17 mouse cellular contexts compared by ENCODE assay signal in the genomic region with DNA sequence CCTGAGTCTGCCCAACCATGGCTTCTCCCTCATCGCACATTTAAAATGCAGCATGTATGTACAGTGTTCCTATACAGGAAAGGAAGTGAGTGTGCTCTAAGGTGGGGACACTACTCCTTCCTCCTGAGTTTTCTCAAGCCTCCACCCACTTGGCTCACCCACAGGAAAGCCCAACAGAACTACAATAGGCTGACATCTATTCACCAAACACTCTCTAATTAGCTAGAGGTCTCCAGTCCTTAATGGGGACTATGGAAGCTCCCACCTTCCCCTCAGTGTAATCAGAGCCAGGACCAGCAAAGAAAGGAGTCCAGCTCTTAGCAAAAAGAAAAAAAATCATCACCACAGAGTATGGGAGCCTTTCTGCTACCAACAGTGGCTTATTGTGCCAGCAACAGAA. TPM values are rescaled to one million over a fixed set of nuclear protein-coding genes. Genes with fewer than 3 reads are reported as not detected.
DNase-seq lines count a peak whose midpoint lies in the region; ATAC-seq and TF ChIP-seq lines count a peak whose summit lies in the region.
"Had no signal": no experiment of that assay in that cellular context is flagged by ENCODE, and none has a peak within 500 bp of the region (broad histone marks: within the 10 kb centered on the region; RNA-seq: fewer than 3 reads in every experiment).

No protein-coding gene starts in this region.

- H3K27me3 ChIP-seq in heart, embryonic 13.5 days (replicated peaks), result no peaks in the 10 kb centered on the region
- no peaks in the 10 kb centered on the region for H3K27me3 ChIP-seq in lung, embryonic 14.5 days (ENCODE audit: insufficient read depth, low read length)
- no peaks in the 10 kb centered on the region for H3K27me3 ChIP-seq in forebrain, embryonic 14.5 days (replicated peaks; ENCODE audit: control insufficient read depth, insufficient read depth, low read length)
- H3K27me3 ChIP-seq in lung, postnatal 0 days (replicated peaks; ENCODE audit: insufficient read depth, low read length), result no peaks in the 10 kb centered on the region
- H3K27me3 ChIP-seq: embryonic facial prominence, embryonic 12.5 days had no signal

- peak; percentile 80 for TF ChIP-seq EP300 in lung, postnatal 0 days (IDR thresholded peaks at IDR 0.05)

- no peak for ATAC-seq in heart, embryonic 13.5 days (ENCODE audit: extremely low read depth, insufficient number of reproducible peaks, low FRiP score, low TSS enrichment)
- ATAC-seq in lung, embryonic 14.5 days (ENCODE audit: insufficient read depth), result no peak
- ATAC-seq in forebrain, embryonic 14.5 days, result peak; percentile 32; the same call in 1 of the 2 replicates
- peak; percentile 29 for ATAC-seq in lung, postnatal 0 days
- ATAC-seq: CD4-positive, CD25-positive, alpha-beta regulatory T cell, adult 4 months had no signal

- DNase-seq in heart, postnatal 4 days, result no peak
- peak; percentile 26 for DNase-seq in lung, embryonic 14.5 days
- no peak for DNase-seq in lung, postnatal 14 days
- peak; percentile 55 for DNase-seq in forebrain, embryonic 14.5 days (ENCODE audit: low spot score)
- peak; percentile 50 for DNase-seq in lung, postnatal 0 days (ENCODE audit: low spot score)
- DNase-seq in right cerebral cortex, adult 18-20 months, result no peak
- DNase-seq in gastrocnemius, postnatal 36 days, result no peak
- DNase-seq: adrenal gland, adult 2 months; cerebellum, adult 18-20 months; gastrocnemius, postnatal 14 days; kidney, adult 18-20 months; right cerebral cortex, postnatal 25 days; thymus, postnatal 4 days had no signal

- H3K36me3 ChIP-seq in heart, embryonic 13.5 days, result 0 out of 2 replicates have a peak, but pooled peaks cover 4% of the 10 kb centered on the region
- no peaks in the 10 kb centered on the region for H3K36me3 ChIP-seq in lung, embryonic 14.5 days (ENCODE audit: insufficient read depth)
- no peaks in the 10 kb centered on the region for H3K36me3 ChIP-seq in forebrain, embryonic 14.5 days (ENCODE audit: control insufficient read depth, insufficient read depth, low read length)
- H3K36me3 ChIP-seq in lung, postnatal 0 days (ENCODE audit: insufficient read depth, low read length), result no peaks in the 10 kb centered on the region
- H3K36me3 ChIP-seq: embryonic facial prominence, embryonic 12.5 days; hindbrain, embryonic 10.5 days had no signal

- H3K4me2 ChIP-seq in heart, embryonic 13.5 days, result no peak overlapping the region
- H3K4me2 ChIP-seq in lung, embryonic 14.5 days, result no peak overlapping the region
- H3K4me2 ChIP-seq in forebrain, embryonic 14.5 days (ENCODE audit: low read length), result no peak overlapping the region
- H3K4me2 ChIP-seq in lung, postnatal 0 days (replicated peaks; ENCODE audit: low read depth, low read length), result no peak overlapping the region
- H3K4me2 ChIP-seq: embryonic facial prominence, embryonic 12.5 days had no signal

- WGBS in heart, embryonic 13.5 days, result 70% methylated on average over 1 of the region's 1 CpGs
- 50% methylated on average over 1 of the region's 1 CpGs for WGBS in lung, embryonic 14.5 days
- WGBS in forebrain, embryonic 14.5 days, result 27% methylated on average over 1 of the region's 1 CpGs
- 25% methylated on average over 1 of the region's 1 CpGs for WGBS in lung, postnatal 0 days

- H3K4me1 ChIP-seq in heart, embryonic 13.5 days, result peaks cover 76% of the 10 kb centered on the region
- H3K4me1 ChIP-seq in lung, embryonic 14.5 days (ENCODE audit: insufficient read depth), result peaks cover 41% of the 10 kb centered on the region
- 0 out of 2 replicates have a peak, but pooled peaks cover 5% of the 10 kb centered on the region for H3K4me1 ChIP-seq in forebrain, embryonic 14.5 days (ENCODE audit: control insufficient read depth, insufficient read depth, low read length)
- peaks cover 26% of the 10 kb centered on the region for H3K4me1 ChIP-seq in lung, postnatal 0 days (ENCODE audit: insufficient read depth, low read depth, low read length)

- H3K27ac ChIP-seq in heart, embryonic 13.5 days (replicated peaks), result peak overlapping the region; percentile 46
- H3K27ac ChIP-seq in lung, embryonic 14.5 days (ENCODE audit: low read depth), result 0 out of 2 replicates have a peak overlapping the region, but pooled peaks have one; percentile 21
- H3K27ac ChIP-seq in forebrain, embryonic 14.5 days (ENCODE audit: low read depth, low read length), result 0 out of 2 replicates have a peak overlapping the region, but pooled peaks have one; percentile 21
- no peak overlapping the region for H3K27ac ChIP-seq in lung, postnatal 0 days (ENCODE audit: low read length)
- H3K27ac ChIP-seq: embryonic facial prominence, embryonic 12.5 days; hindbrain, embryonic 10.5 days had no signal

- TF ChIP-seq CTCF in lung, embryonic 14.5 days (IDR thresholded peaks at IDR 0.05; ENCODE audit: low read depth), result no peak
- TF ChIP-seq CTCF in lung, postnatal 0 days (IDR thresholded peaks at IDR 0.05), result no peak

- intact Hi-C loops in gastrocnemius, postnatal 36 days (cut with DNase I), result no loop called here

- no peak overlapping the region for H3K9ac ChIP-seq in heart, embryonic 13.5 days
- no peak overlapping the region for H3K9ac ChIP-seq in lung, embryonic 14.5 days
- H3K9ac ChIP-seq in forebrain, embryonic 14.5 days (ENCODE audit: low read length), result no peak overlapping the region
- H3K9ac ChIP-seq in lung, postnatal 0 days (replicated peaks; ENCODE audit: low read depth), result no peak overlapping the region
- H3K9ac ChIP-seq: embryonic facial prominence, embryonic 12.5 days had no signal

- H3K4me3 ChIP-seq in heart, embryonic 13.5 days, result no peak overlapping the region
- no peak overlapping the region for H3K4me3 ChIP-seq in lung, embryonic 14.5 days (ENCODE audit: low read depth, low read length)
- no peak overlapping the region for H3K4me3 ChIP-seq in forebrain, embryonic 14.5 days (ENCODE audit: low read depth, low read length)
- no peak overlapping the region for H3K4me3 ChIP-seq in lung, postnatal 0 days (ENCODE audit: low read depth, low read length)
- H3K4me3 ChIP-seq: embryonic facial prominence, embryonic 12.5 days; hindbrain, embryonic 10.5 days had no signal

- no peaks in the 10 kb centered on the region for H3K9me3 ChIP-seq in heart, embryonic 13.5 days
- H3K9me3 ChIP-seq in lung, embryonic 14.5 days (ENCODE audit: low read depth, low read length), result no peaks in the 10 kb centered on the region
- H3K9me3 ChIP-seq in forebrain, embryonic 14.5 days (replicated peaks; ENCODE audit: control insufficient read depth, low read length), result no peaks in the 10 kb centered on the region
- no peaks in the 10 kb centered on the region for H3K9me3 ChIP-seq in lung, postnatal 0 days (ENCODE audit: low read length)
- H3K9me3 ChIP-seq: embryonic facial prominence, embryonic 12.5 days; hindbrain, embryonic 10.5 days had no signal

RNA-seq across cellular contexts. Expression of a gene that starts 17.5 kb away (rescaled TPM):
- polyA plus RNA-seq in heart, embryonic 13.5 days (2015; fragmentation: Nextera tagmentation; extraction: Ambion mirVana), result 11.3 and 12.8 TPM in 2 replicates
- total RNA-seq in heart, postnatal 4 days (2021), result 10 to 100 TPM; 15.0 to 22.4 TPM
- 20.1 and 22.8 TPM in 2 replicates for polyA plus RNA-seq in lung, embryonic 14.5 days (2014; fragmentation: Nextera tagmentation; extraction: Ambion mirVana)
- 2.5 and 3.3 TPM in 2 replicates for polyA plus RNA-seq in forebrain, embryonic 14.5 days (2014; fragmentation: Nextera tagmentation; extraction: Ambion mirVana)
- 27.0 and 27.1 TPM in 2 replicates for polyA plus RNA-seq in lung, postnatal 0 days (2015; fragmentation: Nextera tagmentation; extraction: Ambion mirVana)
- 1 to 10 TPM; 2.9 to 3.0 TPM for total RNA-seq in gastrocnemius, postnatal 36 days (2021)

Comparison
In these comparisons a context has a peak if more than half of its experiments do, and no peak if none do; other contexts are left out.
1. ATAC-seq: peak in forebrain, embryonic 14.5 days (single experiment) and lung, postnatal 0 days (single experiment); none in heart, embryonic 13.5 days (single experiment) and lung, embryonic 14.5 days (single experiment).
2. DNase-seq: peak in lung, embryonic 14.5 days (single experiment), forebrain, embryonic 14.5 days (single experiment) and lung, postnatal 0 days (single experiment); none in heart, postnatal 4 days (single experiment), lung, postnatal 14 days (single experiment), right cerebral cortex, adult 18-20 months (single experiment) and gastrocnemius, postnatal 36 days (0 of 2).